Mouse (Mus musculus) B cell, adult 2 months (primary cell): ENCODE results near the gene Ccdc107.

Source experiments
- DNase-seq, 2 experiments: peaks; one replicate each; pipeline ENCODE4 v3.0.0; 2022

The Ccdc107 gene

DNA sequence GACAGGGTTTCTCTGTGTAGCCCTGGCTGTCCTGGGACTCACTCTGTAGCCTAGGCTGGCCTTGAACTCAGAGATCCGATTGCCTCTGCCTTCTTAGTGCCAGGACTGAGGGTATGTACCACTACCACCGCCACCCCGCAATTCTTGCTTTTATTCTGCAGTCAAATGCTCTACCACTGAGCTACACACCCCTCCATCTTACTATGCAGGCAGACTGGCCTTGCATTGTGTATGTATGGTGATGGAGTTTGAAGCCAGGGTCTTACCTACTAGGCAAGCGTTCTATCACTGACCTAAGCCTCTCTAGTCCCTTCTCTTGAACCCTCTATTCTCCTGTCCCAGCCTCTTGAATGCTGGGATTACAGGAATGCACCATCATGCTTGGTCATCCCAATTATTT, 20.6 kb downstream of the Ccdc107 start:
- no peak for DNase-seq

DNA sequence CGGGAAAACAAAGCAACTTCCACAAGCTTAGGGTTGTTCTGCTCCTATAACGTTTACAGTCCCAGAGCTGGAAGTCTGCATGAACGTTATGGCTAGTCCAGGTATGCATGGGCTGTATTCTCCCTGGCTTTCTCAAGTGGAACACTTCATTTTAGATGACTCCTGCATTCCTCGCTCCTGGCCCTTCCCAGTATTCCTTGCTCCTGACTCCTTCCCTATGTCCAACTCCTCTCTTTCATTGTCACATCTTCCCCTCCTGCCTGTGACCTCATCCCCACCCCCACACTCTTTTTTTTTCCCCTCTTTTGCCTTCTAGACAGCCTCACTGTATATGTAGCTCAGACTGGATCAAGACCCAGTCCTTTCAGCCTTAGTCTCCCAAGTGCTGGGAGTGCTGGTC, 21.1 kb downstream of the Ccdc107 start:
- no peak for DNase-seq

DNA sequence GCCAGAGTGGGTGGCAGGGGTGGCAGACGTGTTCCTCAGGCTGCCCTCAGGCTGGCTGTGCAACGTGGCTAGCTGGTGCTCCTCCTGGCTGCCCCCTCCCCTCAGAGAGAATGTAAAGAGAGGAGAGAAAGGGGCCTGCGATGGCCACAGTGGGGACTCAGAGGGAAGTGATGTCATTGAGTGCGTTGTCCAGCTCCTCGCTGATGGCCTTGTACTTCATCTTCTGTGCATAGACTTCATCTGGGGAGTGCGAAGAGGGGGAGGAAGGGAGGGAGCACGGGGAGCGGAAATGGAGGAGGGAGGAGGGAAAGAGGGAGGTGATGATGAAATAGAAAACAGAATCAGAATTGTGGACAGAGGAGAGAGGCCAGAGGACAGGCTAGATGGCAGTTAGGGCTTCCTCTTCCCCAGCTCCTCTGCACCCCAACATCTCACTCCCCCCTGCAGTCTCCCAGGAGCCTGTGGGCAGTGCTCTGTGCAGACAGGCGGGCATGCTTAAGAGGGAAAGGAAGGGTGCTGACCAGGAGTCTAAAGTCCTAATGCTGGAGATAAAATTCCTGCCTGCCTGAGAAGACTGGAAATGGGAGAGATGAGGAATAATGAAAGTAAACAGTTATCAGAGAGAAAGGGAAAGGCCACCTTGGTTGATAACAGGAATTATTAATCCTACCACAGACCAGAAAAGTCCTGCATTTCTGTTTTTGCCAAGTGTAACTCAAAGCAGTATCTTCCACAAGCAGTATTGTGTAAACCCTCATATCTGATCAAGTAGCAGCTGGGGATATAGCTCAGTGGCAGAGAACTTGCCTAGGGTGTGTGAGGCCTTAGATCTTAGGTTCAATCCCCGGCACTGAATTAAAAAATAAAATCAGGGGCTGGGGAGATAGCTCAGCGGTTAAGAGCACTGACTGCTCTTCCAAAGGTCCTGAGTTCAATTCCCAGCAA, 23.3 kb downstream of the Ccdc107 start:
- DNase-seq: no peak

DNA sequence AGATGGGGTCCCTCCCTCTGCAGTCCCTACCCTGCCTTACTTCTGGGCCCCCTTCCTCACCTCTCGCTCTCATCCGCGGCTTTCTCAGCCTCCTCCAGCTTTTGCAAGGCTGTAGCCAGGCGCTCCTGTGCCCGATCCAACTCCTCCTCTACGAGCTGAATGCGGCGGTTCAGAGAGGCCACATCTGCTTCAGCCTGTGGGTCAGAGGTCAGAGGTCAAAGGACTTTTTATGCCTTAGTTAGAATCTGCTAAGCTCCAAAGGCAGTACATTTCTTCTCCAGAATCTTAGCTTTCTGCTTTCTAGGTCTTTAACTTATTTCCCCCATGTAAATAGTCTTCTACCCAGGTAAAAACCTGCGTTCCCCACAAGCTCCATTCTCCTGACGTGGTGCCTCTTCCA, 26.9 kb downstream of the Ccdc107 start:
- no peak for DNase-seq

DNA sequence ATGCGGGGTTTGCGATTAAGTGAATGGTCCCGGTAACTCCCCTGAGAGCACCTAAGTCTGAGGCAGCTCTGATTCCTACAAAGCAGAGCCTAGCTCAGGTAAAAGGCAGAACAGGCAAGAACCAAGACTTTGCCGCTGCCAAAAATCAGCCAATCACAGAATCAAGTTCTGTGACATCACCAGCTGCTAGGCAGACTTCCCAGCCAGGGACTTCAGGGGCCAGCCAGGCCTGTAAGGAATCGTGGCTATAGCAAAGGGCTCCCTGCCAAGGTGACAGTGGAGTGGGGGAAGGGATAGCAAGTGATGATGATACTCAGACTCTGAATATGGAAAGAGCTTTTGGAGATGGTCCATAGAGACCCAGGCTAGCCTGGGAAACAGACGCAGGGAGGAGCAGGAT, 27.3 kb downstream of the Ccdc107 start:
- peak; percentile 94 to 95 for DNase-seq

DNA sequence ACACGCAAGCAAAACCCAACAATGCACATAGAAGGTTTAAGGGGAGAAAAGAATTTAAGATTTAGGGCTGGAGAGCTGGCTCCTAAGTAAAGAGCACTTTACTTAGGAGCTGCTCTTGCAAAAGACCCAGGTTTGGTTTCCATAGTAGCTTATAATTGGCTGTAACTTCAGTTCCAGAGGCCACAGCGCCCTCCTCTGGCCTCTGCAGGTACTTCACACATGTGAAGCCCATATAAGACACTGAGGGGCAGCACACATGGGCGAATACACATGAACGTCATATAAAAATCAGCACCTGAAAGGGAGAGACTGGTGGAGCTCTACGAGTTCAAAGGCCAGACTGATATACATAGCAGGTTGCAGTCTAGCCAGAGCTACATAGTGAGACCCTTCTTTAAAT, 35.2 kb downstream of the Ccdc107 start:
- DNase-seq: peak; percentile 62 to 67

DNA sequence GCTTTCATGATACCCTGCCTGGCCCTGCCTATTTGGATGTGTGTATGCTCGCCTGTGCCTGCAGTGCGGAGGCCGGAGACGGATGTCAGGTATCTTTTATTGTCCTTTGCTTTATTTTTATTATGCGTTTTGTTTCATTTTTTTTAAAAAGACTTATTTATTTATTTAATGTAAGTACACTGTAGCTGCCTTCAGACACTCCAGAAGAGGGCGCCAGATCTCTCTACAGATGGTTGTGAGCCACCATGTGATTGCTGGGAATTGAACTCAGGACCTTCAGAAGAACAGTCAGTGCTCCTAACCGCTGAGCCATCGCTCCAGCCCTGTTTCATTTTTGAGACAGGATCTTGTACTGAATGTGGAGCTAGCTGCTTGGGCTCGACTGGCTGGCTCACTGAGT, 35.8 kb downstream of the Ccdc107 start:
- DNase-seq: peak; percentile 43 to 46

DNA sequence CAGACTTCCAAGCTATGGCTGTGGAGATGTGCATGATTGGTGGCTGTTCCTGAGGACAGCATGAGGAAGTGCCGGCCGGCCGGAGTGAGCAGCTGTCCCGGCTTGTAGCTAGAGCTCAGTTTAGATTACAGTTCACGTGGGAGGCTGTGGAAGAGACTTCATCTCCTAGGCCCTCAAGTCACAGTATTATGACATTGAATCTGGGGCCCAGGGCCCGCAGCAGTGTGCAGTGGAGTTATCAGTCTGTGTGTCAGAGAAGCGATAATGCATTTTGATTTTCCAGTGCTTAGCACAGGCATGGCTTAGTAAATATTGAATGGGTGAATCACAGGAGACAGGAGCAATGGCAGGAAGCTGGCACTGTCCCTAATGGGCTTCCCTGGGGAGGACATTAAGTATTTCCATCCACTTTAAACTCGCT, 37.4 kb downstream of the Ccdc107 start:
- DNase-seq: no peak

DNA sequence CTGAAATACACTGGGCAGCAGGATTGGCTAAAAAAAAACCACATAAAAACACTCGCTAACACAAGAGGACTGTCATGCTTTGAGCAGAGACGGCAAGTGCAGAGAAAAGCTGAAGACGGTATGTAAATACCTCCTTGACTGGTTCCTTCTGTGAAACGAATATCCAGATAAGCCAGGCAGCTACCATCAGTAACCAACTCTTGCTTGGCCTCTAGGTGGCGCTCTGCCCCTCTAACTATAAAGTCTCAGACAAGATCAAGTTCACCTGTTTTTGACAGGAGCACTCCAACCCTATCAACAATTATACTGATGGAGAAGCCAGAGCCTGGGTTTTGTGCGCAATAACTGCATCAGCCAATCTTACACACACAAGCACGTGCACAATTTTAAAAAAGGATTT, 37.9 kb downstream of the Ccdc107 start:
- peak; percentile 85 for DNase-seq

DNA sequence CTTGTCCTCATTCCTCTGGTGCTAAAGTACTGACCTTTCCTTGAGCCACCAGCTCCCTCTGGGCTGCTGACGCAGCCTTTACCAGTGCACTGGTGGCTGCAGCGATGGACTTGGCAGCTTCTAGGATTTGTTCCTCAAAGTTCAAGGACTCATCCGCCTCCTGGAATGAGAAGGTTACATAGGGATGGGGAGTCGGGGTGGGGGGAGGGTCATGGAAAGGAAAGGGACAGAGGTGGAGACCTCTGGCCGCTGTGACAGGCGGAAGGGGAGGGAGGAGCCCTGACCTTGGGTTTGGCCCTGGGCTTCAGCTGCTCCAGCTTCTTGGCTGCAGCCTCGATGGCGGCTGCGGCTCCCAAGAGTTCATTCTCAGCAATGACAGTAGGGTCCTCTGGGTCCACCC, 40.6 kb downstream of the Ccdc107 start:
- no peak for DNase-seq

DNA sequence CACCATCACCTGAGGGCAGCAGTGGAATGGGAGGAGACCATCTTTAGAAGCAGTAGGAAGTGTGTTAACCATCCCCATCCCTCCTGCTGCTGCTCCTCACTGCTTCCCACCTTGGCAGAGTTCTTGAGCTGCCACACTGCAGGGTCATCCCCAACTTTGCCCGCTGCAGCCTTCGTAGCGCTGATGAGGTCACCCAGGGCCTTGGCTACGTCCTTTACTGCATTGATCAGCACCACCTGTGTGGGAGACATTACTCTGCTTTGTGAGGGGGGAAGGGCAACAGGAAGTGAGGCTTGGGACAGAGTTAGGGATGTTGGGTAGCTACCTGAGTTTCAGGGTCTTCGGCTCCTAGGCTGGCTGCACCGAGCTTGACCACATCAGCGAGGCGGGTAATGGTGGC, 42.9 kb downstream of the Ccdc107 start:
- no peak for DNase-seq

DNA sequence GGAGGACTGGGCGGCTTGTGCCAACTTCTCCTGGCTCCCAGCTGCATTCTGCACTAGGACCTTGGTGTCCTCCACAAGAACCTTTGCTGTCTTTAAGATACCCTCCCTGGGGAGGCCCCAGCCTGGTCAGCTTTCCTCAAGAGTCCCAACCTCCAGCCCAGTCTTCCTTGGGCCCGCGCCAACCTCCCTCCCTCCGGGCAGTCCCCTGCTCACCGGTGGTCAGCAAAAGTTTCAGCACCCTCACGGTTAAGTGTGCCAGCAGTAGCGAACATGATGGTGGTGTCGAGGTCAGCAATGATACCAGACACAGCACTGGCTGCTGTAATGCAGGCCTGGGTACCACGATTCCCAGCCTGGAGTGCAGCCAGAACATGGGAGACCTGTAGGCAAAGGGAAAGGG, 43.3 kb downstream of the Ccdc107 start:
- DNase-seq: no peak

DNA sequence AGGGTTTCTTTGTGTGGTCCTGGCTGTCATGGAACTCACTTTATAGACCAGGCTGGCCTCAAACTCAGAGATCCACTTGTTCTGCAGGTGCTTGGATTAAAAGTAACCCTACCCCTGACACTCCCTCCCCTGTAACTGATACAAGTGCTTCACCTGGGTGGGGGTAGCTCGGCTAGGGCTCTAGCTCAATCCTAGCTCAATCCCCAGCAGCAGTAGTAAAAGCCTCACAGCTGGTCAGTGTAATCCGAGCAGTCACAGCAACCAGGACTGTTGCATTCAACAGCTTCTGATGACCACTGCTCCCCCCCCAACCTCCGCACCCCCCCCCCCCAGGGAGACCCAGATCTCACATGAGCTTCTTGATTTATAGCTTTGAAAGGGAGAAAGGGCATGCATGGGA, 49.3 kb downstream of the Ccdc107 start:
- no peak for DNase-seq
